Mouse (Mus musculus): ENCODE measurements at regions not wholly inside any gene's neighbourhood (a gene's known extent, or its start where the extent isn't known, plus 50 kb on each side); places are given as distances from the start of the nearest gene placed in this dataset.
"Not testable (repeated sequence)": the region's sequence is repeated elsewhere in the genome, so short reads cannot be mapped to it uniquely, and the experiment has no call there.

- not testable (repeated sequence) for DNase-seq (ENCODE audit: low spot score in 2 of 2)
These were observed 139.1 kb upstream of the Tacstd2 start for GRCm38 (mm10) chr6:67674717-67675116.

- DNase-seq (ENCODE audit: low spot score in 2 of 2) = not testable (repeated sequence)
These were observed 137.7 kb upstream of the Tacstd2 start for GRCm38 (mm10) chr6:67673316-67673715.

GRCm38 (mm10) chr6:67668073-67668472, 132.5 kb upstream of the Tacstd2 start:
- not testable (repeated sequence) for DNase-seq (ENCODE audit: low spot score in 2 of 2)

- DNase-seq (ENCODE audit: low spot score in 2 of 2) = peak in 1 of 2 experiments; percentile 1
These were observed 96.0 kb upstream of the Tacstd2 start for GRCm38 (mm10) chr6:67631617-67632016.

GRCm38 (mm10) chr6:67610402-67610801, 74.8 kb upstream of the Tacstd2 start:
- DNase-seq (ENCODE audit: low spot score in 2 of 2) = peak; percentile 1 to 4

GRCm38 (mm10) chr6:67609461-67609860, 73.9 kb upstream of the Tacstd2 start:
- not testable (repeated sequence) for DNase-seq (ENCODE audit: low spot score in 2 of 2)
